Mouse (Mus musculus) heart, embryonic 13.5 days (tissue): ENCODE results near the gene Hpse. TPM values are rescaled to one million over a fixed set of nuclear protein-coding genes. Genes with fewer than 3 reads are reported as not detected.

Experiments
- ATAC-seq: fragments of 200-750 bp; cut with Nextera tagmentation; 2 replicates; pipeline ENCODE4 v1.8.0; 2017; ENCODE audit warnings: moderate TSS enrichment; ENCODE audit not compliant: insufficient number of reproducible peaks, low FRiP score, low TSS enrichment; ENCODE audit errors: extremely low read depth
- H3K27ac ChIP-seq: fragments of 300-500 bp; sonication (generic); replicated peaks from 2 replicates; pipeline ENCODE4 v1.5.1; 2015; ENCODE audit warnings: moderate library complexity, mild to moderate bottlenecking, inconsistent platforms
- H3K27me3 ChIP-seq: fragments of 300-500 bp; sonication (generic); replicated peaks from 2 replicates; pipeline ENCODE4 v1.6.1; 2015; ENCODE audit warnings: mild to moderate bottlenecking, inconsistent platforms
- H3K36me3 ChIP-seq: fragments of 300-500 bp; sonication (generic); 2 replicates; pipeline ENCODE4 v1.6.1; 2015; ENCODE audit warnings: mild to moderate bottlenecking, inconsistent platforms
- H3K4me1 ChIP-seq: fragments of 300-500 bp; sonication (generic); 2 replicates; pipeline ENCODE4 v1.6.1; 2015; ENCODE audit warnings: inconsistent platforms
- H3K4me2 ChIP-seq: fragments of 300-500 bp; sonication (generic); 2 replicates; pipeline ENCODE4 v1.6.1; 2015; ENCODE audit warnings: inconsistent platforms, mild to moderate bottlenecking, moderate library complexity
- H3K4me3 ChIP-seq: fragments of 300-500 bp; sonication (generic); 2 replicates; pipeline ENCODE4 v1.5.1; 2015; ENCODE audit warnings: moderate library complexity, mild to moderate bottlenecking, inconsistent platforms
- H3K9ac ChIP-seq: fragments of 300-500 bp; sonication (generic); 2 replicates; pipeline ENCODE4 v1.6.1; 2015; ENCODE audit warnings: inconsistent platforms, mild to moderate bottlenecking, moderate library complexity
- H3K9me3 ChIP-seq: fragments of 300-500 bp; sonication (generic); 2 replicates; pipeline ENCODE4 v1.6.1; 2016; ENCODE audit warnings: inconsistent platforms
- WGBS: fragments of 180-500 bp; shearing (Covaris S2); methylation state at CpG from one replicate; pipeline ENCODE4 v1.1.7; 2015; ENCODE audit warnings: mixed read lengths; 5-methylcytosine and 5-hydroxymethylcytosine counted together
- polyA plus RNA-seq: library from polyadenylated mRNA; unstranded; fragments of >200 nt; fragmentation: Nextera tagmentation; extraction: Ambion mirVana; gene quantifications from 2 replicates; pipeline ENCODE4 v1.2.1, GENCODE M21; 2015

The Hpse gene
- polyA plus RNA-seq, 1 experiment from 2014 or later: 1.4 TPM

DNA sequence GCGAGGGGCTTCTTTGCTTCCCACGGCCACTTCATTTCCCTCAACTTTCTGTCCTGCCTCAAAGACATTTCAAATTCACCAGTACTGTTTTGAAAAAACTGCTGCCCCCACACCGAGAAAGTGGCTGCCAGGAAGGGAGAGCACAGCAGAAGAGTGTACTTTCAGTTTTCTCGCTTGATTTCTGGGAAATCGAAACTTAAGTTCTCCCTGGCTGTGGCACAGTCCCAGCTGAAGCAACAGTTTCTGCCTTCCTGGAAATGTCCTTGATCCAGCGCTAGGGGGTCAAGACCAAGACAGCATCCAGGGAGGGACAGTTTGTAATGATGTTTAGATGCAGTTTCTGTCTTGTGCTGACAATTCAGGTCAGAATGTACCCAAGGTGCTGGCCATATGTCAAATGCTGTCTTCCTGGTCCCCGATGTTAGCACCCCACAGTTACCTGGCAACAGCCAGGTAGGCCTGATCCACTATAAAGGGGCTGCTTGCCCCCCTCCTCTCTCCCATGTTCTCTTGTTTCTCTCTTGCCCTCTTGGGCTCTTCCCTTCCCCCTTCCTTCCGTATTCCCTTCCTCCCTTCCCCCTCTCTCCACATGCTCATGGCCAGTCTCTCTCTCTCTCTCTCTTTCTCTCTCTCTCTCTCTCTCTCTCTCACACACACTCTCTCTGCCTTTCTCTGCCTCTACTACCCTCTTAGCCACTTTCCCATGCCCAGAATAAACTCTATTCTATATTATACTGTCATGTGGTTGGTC is 82.5 kb downstream of the Hpse start:
- WGBS: 62% methylated on average over 8 of the region's 8 CpGs
- Histone ChIP-seq H3K36me3 (no peaks in the 10 kb centered on the region), H3K27me3 (peaks cover 4% of the 10 kb centered on the region; the same call in 1 of the 2 replicates), H3K4me3 (no peak overlapping the region), H3K4me2 (no peak overlapping the region), H3K4me1 (peaks cover 16% of the 10 kb centered on the region), H3K9ac (no peak overlapping the region), H3K9me3 (no peaks in the 10 kb centered on the region), H3K27ac (no peak overlapping the region)
- ATAC-seq: no peak

DNA sequence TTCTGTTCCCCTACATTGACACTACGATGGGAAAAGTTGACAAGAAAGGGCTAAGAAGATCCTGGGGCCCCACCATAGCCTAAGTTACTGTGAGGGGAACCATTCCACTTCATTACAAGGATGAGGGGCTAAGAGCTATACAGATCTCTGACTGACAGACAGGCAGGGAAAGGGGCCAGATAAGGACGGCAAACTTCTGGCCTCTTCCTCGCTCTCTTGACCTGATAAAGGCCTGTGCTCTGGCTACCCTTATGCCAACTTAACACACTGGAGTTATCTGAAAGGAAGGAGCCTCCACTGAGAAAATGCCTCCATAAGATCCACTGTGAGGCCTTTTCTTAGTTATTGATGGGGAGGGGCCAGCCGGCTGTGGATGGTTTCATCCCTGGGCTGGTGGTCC is 83.6 kb downstream of the Hpse start:
- Histone ChIP-seq H3K4me3 (no peak overlapping the region), H3K4me1 (peaks cover 16% of the 10 kb centered on the region), H3K36me3 (no peaks in the 10 kb centered on the region), H3K27ac (no peak overlapping the region), H3K9ac (no peak overlapping the region), H3K4me2 (no peak overlapping the region), H3K9me3 (no peaks in the 10 kb centered on the region), H3K27me3 (no peaks in the 10 kb centered on the region)
- no peak for ATAC-seq
- 62% methylated on average over 4 of the region's 4 CpGs for WGBS

DNA sequence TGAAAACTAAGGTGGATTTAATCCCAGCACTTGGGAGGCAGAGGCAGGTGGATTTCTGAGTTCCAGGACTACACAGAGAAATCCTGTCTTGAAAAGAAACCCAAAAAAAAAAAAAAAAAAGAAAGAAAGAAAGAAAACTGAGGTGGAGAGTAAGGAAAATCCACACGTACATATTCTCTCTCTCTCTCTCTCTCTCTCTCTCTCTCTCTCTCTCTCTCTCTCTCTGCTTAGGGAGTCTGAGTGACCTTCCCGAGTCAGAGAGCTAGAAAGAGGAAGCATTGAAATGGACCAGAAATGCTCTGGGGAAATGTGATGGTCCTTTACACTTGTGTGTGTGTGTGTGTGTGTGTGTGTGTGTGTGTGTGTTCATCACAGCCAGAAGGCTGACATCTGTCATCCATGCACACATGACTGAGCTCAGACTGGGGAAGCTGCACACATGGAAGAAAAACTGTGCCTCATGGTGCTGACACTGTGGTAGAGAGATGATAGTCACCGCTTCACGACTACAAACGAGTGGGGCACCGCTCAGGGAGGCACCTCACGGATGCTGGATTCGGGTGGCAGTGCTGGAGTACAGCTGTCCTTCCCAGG is 84.5 kb downstream of the Hpse start:
- Histone ChIP-seq H3K27ac (no peak overlapping the region), H3K4me3 (no peak overlapping the region), H3K9me3 (no peaks in the 10 kb centered on the region), H3K9ac (no peak overlapping the region), H3K27me3 (no peaks in the 10 kb centered on the region), H3K36me3 (no peaks in the 10 kb centered on the region), H3K4me2 (no peak overlapping the region), H3K4me1 (peaks cover 16% of the 10 kb centered on the region)
- 82% methylated on average over 8 of the region's 8 CpGs for WGBS
- no peak for ATAC-seq

DNA sequence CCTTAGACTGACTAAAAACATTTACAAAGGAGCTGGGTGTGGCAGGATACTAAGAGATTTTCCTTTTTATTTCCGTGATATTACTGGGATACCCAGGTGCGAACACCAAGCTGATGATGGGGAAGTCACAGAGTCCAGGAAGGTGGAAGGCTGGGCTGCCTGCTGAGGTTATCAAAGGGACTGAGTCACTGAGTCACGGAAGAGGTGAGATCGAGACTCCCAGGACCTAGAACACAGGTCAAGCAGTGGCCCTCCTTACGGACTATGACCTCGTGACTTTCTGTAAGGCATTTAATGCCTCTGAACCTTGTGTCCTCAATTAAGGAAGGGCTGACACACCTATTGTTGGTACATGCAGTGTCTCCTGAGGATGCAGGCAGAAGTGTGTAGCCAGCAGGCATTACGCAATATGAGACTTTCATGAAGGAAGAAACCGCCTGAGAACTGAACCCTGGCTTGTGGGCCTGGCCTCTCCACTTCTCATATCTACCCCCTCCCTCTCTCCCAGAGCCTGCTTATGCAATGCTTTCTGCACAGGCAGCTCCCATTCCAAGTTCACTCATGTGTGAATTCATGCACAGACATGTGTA is 86.9 kb downstream of the Hpse start:
- 77% methylated on average over 8 of the region's 8 CpGs for WGBS
- no peak overlapping the region for H3K27ac ChIP-seq
- H3K4me2 ChIP-seq: no peak overlapping the region
- peaks cover 14% of the 10 kb centered on the region for H3K4me1 ChIP-seq
- no peaks in the 10 kb centered on the region for H3K36me3 ChIP-seq
- H3K4me3 ChIP-seq: no peak overlapping the region
- H3K27me3 ChIP-seq: no peaks in the 10 kb centered on the region
- no peaks in the 10 kb centered on the region for H3K9me3 ChIP-seq
- no peak overlapping the region for H3K9ac ChIP-seq
- ATAC-seq: no peak

Other genes starting within 250 kb of the Hpse start
- 8.9 and 9.0 TPM in 2 replicates for gene Lin54, start 219.1 kb downstream of the Hpse start, polyA plus RNA-seq
- 146 and 162 TPM in 2 replicates for gene Cops4, start 201.4 kb downstream of the Hpse start, polyA plus RNA-seq
- gene Plac8, start 147.5 kb downstream of the Hpse start, polyA plus RNA-seq: 5.7 and 5.8 TPM in 2 replicates
- gene Coq2, start 44.6 kb downstream of the Hpse start, polyA plus RNA-seq: 60.5 and 67.9 TPM in 2 replicates
- gene Helq, start 78.9 kb upstream of the Hpse start, polyA plus RNA-seq: 9.3 and 10.5 TPM in 2 replicates
- gene Mrps18c, start 78.9 kb upstream of the Hpse start, polyA plus RNA-seq: 128 and 148 TPM in 2 replicates
- gene Abraxas1, start 101.2 kb upstream of the Hpse start, polyA plus RNA-seq: 26.0 and 31.8 TPM in 2 replicates
- 9.0 and 13.5 TPM in 2 replicates for gene Gpat3, start 126.0 kb upstream of the Hpse start, polyA plus RNA-seq